Mouse (Mus musculus) right cerebral cortex, postnatal 10 days (tissue): ENCODE measurements at regions not wholly inside any gene's neighbourhood (a gene's known extent, or its start where the extent isn't known, plus 50 kb on each side); places are given as distances from the start of the nearest gene placed in this dataset.

ENCODE experiments used
- DNase-seq, 2 experiments: peaks; one replicate each; pipeline ENCODE4 v3.0.0; 2021; ENCODE audit warnings: low spot score in 2 of 2

DNA sequence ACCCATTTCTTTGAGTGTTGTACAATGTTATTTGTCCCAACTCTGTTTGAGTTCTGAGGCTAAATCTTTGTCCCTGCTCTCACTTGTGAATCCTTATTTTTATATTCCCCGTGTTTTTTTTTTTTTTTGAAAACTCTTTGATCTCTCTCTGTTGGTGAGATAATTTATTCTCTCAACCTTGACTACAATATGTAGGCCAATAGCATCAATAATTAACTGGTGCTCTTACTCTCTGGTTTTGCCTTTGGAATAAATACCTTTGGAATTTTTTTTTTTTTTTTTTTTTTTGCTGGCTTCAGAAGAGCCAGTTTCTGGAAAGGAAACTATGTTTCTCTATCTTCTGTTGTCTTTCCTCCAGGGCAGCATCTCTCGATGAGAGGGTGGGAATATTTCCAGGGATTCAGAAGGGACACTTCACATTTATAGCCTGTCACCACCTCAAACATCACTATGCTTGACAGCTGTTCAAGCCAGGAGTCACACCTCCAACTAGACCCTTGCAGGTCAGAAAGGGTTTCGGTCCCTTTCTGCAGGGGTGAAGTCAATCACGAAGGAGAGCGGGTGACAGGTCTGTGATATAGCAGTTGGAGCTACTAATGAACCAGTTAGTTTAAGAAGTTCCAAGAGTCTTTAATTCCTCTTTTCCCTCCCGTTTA is 330.9 kb upstream of the Fam241a start:
- DNase-seq = no peak

- DNase-seq = no peak
Observed at GRCm38 (mm10) chr3:128226503-128226902, 330.4 kb upstream of the Fam241a start.

DNA sequence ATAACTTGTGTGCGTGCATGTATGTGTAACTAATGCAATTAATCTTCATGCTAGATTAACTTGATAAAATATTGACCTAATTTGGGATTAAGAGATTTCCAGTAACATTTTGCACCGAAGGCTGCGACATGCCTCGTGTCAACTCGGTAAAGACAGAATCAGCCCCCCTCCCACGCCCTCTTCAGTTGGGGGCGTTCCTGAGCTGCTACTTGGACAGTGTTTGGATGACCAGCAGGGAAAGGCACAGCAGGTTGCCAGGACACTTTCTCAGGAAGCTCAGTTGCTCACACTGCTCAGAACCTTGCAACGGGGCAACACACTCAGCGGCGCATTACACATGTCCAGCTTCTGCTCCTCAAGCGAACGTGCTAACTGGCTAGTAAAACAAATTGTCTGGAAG is 326.2 kb upstream of the Fam241a start:
- DNase-seq = no peak

GRCm38 (mm10) chr3:128221625-128222024 is 325.5 kb upstream of the Fam241a start:
- DNase-seq = no peak

- DNase-seq = no peak
Observed at GRCm38 (mm10) chr3:128220776-128221550, 324.8 kb upstream of the Fam241a start.

GRCm38 (mm10) chr3:128217765-128218415 is 321.8 kb upstream of the Fam241a start:
- DNase-seq = no peak

DNA sequence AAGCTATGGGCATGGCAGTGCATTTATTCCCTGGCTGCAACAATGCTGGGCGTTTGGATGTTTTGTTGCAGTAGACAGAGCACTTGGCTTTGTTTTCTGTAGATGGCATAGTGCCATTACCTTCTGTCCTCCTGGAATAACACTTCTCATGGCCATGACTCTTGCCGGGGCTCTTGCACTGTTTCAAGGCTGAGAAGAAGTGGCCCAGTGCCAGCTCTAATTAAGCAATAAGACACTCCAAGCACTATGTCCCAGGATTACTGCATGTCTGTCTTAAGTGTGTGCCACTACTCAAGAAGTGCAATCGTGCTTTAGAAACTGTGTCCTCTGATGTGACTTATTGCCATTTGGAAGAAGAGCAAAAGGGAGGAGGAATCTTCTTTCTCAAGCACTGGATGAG is 316.1 kb upstream of the Fam241a start:
- DNase-seq = no peak

DNA sequence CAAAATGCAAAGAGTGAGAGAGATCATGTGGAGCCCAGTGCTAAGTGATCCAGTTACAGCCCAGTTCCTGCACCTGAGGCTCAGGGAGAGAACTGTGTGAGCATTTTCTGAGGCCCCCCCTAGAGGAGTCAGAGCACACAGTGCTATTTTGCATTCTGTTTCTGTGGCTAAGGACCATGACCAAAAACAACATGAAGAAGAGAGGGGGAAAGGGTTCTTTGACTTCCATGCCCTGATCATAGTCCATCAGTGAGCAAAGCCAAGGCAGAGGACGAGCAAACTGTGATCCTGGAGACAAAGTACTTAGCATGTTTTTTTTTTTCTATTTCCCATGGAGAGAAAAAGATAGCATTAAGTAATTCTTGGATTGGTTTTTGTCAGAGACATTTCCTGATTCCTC is 314.5 kb upstream of the Fam241a start:
- no peak for DNase-seq

DNA sequence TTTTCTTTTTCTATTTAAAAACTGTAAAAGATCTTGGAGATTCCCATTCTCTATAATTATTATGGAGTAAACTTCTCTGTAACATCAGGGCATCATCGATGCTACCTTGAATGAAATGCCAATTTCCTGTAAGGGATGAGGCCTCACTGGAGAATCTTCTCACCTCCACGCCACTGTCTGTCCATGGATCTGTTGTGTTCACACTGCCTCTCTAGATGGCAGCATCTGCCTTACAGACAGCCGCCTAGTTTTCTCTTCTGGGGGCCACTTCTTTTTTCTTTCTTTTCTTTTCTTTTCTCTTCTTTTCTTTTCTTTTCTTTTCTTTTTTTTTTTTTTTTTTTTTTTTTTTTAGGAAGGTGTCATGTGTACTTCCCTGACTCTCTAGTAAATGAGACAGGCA is 310.8 kb upstream of the Fam241a start:
- no peak for DNase-seq

GRCm38 (mm10) chr3:128206483-128206882 is 310.4 kb upstream of the Fam241a start:
- DNase-seq = no peak

DNA sequence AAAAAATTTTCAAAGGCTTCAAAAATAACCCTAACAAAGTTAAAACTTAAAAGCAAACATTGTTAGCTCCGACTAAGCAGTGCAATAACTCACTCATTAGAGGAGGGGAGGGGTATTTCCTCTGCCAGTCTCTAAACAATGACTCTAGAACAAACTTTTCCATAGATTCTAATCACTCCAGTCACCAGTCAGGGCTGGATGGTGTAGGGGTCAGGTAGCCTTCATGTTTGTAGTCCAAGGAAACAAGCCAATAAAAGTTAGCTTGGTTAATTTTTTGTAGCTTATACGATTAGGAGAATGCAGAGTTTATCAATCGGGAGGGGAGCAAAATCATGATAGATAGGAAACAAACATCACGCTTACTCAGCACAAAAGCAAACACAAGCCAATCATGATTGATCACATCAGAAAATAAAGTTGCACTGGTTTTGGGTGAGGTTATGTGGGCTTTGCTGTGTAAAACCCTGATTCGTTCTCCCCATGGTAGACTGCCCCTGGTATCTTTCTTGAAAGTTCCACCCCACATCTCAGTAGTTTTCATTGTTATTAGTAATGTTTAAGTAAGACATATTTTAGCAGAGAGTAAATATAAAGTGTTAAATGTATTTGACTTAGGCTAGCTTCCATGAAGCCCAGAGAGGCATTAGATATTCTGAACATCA is 304.6 kb upstream of the Fam241a start:
- DNase-seq = no peak

DNA sequence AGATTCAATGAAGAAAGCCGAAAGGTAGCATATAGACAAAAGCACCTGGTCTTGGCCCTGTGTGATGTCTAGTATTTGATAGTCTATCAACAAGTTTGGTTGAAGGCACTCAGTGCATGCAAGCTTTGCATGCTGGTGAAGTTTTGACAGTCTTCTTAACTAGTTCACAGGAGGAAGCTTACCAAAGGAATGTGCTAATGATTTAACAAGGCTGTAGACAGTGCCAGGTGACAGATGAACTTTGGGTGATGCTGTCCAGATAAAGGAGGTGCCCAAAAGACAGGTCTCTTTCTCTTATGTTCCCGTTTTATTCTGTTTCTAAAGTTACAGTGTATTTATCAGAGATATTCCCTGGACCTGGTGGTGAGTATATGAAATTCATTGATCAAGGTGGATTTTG is 303.3 kb upstream of the Fam241a start:
- DNase-seq = no peak

GRCm38 (mm10) chr3:128192046-128192800 is 296.1 kb upstream of the Fam241a start:
- no peak for DNase-seq

- DNase-seq = no peak
Observed at GRCm38 (mm10) chr3:128187330-128188044, 291.4 kb upstream of the Fam241a start.

DNA sequence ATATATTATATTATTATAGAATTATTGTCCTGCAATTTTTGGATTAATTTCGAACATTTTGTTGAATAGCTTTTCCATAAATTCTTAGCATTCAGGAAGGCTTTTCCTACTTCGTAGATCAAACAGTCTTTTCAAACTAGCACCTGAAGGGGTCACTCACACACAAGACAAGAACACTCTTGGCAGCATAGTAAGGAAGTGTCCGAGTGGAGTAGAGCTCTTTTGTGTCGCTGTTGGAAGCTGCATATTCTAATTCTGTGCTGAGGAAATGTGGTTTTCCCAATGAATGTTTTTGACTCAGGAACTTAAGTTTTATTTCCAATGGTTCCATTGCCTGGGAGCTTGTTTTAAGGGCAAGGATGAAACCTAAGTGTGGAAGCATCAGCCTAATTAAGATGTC is 290.2 kb upstream of the Fam241a start:
- DNase-seq = no peak

DNA sequence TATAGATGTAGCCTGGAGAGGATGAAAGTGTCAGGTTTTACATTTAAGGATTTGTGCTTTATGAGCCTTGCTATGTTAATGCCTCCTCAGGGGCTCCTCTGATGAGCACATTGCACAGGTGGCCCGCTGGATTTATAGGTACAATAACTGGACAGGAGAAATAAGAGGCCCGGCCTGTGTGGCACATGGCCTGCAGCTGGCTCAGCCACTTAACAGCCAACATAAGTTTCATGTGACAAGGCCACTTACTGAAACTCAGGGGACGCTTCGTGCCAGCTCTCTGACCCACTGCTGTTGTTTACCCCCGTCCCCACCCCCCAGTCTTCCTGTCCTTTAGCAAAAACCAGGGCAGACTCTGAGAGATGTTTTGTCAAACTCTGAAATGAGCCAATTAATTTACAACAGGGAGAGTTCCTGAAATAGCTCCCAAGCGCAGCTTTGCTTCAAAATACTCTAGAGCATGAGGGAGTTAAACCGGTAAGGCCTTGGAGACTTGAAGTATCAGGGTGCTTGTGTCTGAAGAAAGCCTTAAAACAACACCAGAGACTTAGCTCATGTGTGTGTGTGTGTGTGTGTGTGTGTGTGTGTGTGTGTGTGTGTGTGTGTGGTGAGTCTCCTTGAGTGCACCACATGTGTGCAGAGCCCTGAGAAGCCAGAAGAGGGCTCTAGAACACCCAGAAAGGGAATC is 285.2 kb upstream of the Fam241a start:
- DNase-seq = no peak

- peak in 1 of 2 experiments; percentile 19 for DNase-seq
Observed at GRCm38 (mm10) chr3:128149216-128149615, 253.1 kb upstream of the Fam241a start.

- no peak for DNase-seq
Observed at GRCm38 (mm10) chr3:128145329-128145728, 249.2 kb upstream of the Fam241a start.

DNA sequence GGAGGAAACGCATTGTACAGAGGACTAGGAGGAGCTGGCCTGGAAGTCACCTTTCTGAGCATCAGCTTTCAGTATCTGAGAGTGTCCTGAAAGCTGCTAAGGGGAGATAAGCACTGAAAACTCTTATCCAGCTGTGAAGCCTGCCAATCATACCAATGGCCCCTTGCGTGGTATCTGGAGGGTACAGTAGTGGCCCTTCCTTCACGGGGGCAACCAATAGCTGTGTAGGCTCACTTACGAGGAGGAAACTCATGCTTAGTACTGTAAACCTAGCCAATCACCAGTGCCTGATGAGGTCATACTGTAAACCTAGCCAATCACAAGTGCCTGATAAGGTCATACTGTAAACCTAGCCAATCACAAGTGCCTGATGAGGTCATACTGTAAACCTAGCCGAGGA is 231.7 kb upstream of the Fam241a start:
- no peak for DNase-seq

GRCm38 (mm10) chr3:128126664-128127063 is 230.5 kb upstream of the Fam241a start:
- no peak for DNase-seq
